Mouse (Mus musculus): ENCODE measurements around the gene Wfikkn2.

Gene Wfikkn2

DNA sequence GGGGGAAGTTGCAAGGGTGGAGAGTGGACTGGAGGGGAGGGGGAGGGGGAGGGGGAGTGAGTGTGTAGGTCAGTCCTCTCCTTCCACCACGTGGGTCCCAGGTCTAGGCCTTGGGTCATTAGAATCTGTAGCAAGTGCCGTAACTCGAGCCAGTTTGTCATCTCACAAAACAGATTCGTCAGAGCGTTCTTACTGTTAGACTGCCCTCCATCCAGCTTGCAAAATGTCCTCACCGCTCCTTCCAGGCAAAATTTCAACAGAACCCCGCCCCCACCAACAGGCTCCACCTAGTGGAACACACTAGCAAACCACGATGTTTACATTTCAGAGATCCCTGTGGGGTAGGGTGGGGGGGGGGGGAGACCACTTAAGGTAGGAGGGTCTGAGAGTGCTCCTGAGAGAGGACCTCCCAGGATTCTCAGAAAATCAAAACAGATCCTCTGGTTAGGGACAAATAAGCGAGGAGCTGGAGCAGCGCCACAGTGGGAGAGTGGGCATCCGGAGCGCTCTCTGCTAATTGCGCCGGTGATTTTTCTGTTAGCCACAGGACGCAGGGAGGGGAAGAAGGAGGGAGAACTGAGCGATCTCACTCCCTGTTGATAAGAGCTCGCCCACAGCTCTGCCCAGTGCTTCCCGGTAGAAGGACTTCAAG lies 19.5 kb upstream of the Wfikkn2 start:
- peak; percentile 77 for DNase-seq (ENCODE audit: low read depth, low spot score)

DNA sequence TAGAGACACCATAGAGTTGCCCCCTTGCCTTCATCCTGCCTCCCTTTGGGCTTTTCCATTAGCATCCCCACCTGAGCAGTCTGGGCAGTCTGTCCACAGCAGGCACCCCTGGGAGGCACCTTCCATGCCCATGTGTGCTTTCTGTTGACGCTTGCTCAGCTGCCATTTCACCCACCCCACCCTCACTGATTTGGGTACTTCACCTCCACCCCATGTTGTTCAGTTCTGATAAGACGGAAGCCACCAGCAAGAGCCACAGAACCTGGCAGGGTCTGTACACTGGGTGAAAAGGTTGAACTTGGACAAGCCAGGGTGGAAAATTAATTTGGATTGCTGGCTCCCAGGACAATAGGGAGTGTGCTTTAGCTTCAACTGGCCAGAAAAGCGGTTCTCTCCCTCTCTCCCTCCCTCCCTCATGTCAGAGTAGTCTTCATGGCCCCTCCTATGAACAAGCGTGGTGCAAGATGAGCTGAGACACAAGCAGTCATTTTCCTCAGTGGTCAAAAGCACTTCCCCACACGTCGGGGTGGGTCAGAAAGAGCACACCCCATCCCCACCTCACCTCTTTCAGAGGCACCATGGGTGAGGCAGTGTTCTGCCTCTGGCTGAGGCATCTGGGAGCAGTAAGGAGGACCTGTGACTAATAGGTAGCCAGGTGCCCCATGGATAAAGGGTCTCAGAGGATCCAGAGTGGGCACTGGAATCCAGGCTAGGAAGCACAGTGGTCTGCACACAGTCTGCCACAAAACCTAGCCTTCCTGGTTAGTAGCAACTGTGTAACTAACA lies 16.0 kb upstream of the Wfikkn2 start:
- DNase-seq (ENCODE audit: low read depth, low spot score) = no peak

DNA sequence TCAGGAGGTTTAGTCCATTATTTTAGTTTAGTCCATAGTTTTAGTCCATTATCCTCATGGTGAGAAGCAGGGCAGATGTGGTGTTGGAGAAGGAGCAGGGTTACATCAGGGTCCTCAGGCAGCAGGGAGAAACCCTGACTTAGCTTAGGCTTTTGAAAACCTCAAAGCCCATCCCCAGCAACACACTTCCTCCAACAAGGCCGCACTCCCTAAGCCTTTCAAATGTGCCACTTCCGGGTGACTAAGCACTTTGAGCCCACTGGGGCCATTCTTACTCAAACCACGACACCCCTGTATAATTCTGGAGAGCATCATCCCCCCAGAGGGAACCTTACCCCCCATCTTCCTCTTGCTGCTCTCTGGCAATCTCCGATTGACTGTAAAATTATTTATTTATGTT lies 14.0 kb upstream of the Wfikkn2 start:
- no peak for DNase-seq (ENCODE audit: low read depth, low spot score)

DNA sequence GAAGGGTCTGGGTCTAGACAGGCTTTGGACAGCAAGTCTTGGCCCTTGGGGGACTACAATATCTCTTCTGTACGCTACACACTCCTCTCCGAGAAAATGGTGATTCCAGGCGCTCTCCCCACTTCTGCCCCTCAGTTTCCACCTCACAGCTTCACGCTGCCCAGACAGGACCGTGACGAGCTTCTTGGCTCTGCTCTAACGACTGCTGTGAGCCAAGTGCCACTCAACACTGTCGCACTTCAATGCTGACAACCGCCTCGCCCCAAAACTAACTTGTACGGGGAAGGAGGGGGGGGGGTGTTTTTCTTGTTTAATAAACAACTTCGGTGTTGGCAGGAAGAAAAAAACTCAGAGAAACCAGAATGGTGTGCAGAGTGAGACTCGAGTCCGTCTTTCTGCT lies 12.2 kb upstream of the Wfikkn2 start:
- no peak for DNase-seq (ENCODE audit: low read depth, low spot score)

DNA sequence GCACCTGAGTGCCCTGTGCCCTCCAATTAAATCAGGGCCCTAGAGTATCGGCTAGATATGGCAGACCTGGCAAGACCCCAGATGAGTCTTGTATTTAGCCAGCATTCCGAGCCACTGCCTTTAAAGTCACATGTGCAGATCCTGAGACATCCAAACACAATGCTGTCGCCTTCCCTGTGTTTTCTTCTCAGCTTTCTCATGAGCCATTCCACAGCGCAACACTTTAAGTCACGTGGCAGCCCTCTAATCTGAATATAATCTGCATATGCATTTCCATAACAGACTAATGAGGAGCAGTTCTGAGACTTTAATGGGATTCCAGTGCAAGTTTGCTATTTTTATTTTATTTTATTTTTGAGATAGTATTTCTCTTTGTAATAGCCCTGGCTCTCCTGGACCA lies 9.9 kb upstream of the Wfikkn2 start:
- DNase-seq (ENCODE audit: low read depth, low spot score) = no peak

DNA sequence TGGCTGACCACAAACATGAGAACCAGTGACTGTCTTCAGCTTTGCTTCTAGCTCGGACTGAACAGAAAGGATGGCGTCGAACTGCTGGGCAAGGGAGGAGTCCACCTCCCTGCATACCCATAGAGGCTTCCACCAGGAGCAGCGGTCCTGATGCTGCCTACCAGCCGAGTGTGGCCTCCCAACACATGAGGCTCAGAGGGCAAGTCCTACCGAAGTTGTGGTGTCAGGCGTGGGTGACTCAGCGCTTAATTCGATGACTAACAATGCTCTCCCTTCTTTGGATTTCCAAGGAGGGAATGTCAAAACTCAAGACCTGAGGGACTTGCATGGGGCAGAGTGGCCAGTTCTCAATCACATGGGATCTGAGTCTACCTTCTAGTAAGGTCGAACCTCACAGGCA lies 7.9 kb upstream of the Wfikkn2 start:
- DNase-seq (ENCODE audit: low read depth, low spot score) = no peak

DNA sequence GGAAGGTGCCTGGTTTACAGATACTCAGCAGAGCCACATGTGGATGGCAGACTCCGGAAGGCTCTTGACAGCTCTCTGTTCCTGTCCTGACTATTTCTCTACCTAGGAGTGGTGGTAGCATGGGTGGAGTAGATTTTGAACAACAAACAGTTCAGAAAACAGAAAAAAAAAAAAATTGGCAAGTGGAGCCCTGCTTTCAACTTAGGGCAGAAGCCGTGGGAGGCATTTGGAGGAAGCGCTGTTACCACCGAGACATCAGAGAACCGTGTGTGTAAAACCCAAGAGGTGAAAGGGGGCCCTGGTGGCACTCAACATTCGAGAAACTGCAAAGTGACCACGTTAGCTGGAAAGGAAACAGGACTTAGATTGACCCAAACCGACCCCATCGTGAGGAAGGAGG lies 7.4 kb upstream of the Wfikkn2 start:
- no peak for DNase-seq (ENCODE audit: low read depth, low spot score)

DNA sequence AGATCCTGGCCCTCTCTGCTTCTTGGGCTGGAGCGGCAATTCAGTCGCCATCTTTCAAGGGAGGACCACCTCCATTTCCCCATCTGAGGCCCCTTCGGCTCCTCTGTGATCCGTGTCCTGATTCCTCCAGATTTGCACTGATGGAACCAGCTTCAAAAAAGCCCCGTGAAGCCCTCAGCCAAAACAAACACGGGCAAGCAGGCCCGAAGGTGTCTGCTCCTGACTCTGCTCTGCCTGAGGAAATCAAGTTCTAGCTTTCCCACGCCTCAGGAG lies 920 bp upstream of the Wfikkn2 start:
- no peak for DNase-seq (ENCODE audit: low read depth, low spot score)

DNA sequence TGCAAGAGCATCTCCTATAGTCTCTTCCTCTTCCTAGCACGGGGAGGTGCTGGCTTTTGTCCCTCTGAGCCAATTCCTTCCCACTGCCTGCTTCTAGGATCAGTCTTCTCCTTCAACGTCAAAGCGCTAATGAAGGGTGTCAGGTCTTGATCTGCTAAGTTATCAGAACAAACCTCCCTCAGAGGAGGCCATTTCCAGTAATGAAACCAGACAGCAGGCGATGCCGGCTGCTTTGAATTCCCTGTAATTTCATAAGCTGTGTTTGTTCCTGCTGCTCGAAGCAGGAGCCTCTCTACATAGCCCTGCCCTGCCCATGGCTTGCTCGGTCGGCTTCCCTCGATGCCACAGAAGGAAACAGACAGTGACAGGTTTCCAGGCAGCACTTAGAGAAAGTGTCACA lies 1.4 kb downstream of the Wfikkn2 start:
- DNase-seq (ENCODE audit: low read depth, low spot score) = no peak

DNA sequence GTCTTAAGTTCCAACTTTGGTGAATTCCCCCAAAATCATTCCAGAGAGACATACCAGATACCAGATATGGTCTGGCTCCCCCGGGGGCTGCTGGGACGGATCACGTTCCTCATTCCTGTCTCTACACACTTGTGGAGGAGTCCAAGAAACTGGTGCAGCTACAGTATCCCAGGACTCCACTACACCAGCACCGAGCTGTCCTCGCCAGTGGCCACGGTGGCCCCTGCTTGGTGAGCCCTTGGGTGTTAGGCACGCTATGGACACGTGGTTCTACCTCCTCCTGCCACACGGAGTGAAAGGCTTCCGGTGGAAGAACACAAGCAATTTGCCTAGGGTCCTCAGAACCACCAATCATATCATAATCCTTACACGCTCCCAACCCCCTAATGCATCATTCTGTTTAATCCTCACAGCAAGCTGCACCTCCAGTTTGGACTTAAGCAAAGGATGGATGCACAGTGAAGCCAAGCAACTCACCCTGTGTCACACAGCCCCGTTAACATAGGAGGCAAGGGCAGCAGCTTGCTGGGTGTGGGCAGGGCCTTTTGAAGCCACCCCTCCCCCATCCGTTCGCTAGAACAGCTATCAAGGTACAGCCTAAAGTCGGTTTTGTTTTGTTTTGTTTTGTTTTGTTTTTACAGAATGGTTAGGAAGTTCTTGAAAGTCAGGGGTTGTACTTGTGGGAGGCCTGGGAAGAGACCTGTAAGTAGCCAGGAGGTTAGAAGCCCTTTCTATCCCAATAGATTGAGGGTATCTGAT lies 2.2 kb downstream of the Wfikkn2 start:
- DNase-seq (ENCODE audit: low read depth, low spot score) = peak; percentile 58

DNA sequence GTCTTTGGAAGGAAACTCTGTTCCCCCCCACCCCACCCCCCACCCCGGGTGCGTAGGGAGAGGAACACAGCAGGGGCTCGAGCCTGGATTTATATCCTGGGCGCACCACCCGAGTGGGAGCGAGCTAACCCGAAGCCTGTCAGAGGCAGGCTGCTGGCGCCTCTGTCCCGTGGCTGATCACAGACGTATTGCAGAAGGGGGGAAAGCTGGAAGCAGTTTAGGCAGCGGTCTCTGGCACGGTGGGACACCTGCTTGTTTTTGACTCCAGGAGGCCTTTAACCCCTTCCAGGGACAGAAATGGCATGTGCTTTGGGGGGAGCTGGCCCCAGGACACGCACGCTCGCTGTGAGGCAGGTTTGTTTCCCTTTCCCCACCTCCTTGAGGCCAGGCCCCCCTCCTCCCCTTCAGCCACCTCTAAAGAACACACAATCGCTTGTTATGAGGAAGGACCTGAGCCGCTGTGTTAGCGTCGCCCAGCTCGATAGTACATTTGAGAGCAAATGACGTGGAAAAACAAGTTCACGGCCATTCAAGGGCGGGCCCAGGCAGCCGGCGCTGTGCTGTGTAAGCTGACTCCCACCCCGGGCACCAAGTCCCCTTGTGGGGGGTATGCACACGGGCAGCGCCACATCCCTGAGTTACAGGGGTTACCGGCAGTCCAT lies 2.9 kb downstream of the Wfikkn2 start:
- DNase-seq (ENCODE audit: low read depth, low spot score) = no peak

DNA sequence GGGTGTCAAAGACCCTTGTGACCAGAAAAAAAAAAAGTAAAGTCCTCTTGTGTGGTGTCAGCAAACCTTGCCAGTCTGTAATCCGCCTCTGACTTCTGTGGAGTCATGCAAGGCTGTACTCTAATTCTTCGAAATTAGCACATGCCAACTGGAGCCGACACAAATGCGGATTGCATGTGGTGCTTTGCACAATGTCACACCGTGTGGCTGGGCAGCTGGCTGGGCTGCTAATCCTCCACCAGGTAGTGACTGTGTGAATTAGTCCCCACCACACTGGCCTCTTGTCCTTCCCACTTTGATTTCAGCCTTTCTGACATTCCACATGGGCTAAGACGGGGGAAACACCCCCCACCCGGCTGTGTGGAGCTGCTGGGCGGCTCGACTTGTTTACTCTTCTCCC lies 6.1 kb downstream of the Wfikkn2 start:
- no peak for DNase-seq (ENCODE audit: low read depth, low spot score)

DNA sequence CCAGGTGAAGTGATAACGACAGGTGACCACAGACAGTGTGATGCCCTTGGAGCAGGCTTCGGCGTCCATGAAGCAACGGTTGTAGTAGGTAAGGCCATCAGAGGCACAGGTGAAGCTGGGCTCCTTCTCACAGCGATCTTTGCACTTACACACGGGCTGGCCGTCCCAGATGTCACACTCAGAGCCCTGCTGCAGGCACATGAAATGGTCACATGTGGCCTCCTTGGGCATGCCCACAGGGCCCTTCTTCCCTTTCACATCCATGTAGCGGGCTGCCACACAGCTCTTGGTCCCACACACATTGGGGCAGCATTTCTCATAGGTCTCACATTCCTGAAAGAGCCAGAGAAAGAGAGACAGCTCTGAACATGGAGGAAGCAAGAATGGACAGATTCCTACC lies 7.0 kb downstream of the Wfikkn2 start:
- DNase-seq (ENCODE audit: low read depth, low spot score) = no peak

DNA sequence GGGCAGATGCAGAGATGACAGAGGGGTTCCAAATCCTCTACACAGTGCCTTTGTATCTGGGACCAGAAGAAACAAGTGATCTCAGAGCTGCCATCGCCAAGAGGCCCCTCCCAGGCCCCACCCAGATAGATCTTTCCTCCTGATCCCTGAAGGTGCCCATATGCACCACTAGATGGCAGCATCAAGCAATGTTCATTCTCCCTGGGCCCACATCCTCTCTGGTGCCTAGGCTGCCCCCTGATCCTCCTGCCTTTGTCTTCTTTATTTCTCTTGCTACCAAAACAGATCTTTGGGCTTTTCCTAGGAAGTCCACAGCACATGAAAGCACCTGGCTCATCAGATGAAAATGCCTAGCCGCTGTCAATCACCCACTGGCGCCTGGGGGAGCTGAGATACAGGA lies 9.7 kb downstream of the Wfikkn2 start:
- DNase-seq (ENCODE audit: low read depth, low spot score) = peak; percentile 91

DNA sequence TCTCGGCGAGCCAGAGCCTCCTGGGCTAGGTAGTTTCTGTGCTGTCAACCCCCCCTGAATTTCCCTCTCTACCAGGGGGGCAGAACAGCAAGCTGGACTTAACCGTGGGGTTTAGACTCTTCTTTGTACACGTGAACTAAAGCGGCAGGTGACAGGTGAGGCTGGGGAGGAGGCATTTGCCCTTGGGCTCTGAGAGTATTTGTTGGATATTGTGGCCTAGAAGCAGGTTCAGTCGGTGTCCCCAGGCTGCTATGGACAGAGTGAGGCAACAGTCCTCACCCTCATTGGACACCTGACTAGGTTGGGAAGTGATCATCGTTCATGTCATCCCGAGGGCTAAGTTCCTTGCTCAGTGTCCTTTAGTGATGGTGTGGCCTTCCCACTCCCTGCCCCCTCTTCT lies 10.9 kb downstream of the Wfikkn2 start:
- no peak for DNase-seq (ENCODE audit: low read depth, low spot score)

DNA sequence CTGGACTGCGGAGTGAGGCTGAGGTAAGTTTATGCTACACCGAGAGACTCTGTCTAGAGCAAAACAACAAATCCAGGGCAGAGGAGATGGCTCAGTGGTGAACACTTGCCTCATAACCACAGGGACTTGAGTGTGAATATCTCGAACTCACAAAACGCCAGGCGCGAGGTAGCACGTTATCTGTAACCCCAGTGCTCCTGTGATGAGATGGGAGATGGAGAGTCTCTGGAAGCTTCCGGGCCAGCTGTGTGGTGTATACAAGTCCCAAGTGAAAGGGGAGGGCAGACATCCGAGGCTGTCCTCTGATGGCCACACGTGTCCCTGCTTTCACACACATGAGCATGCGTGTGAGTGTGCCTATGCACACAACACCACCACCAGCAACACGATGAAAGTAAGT lies 11.4 kb downstream of the Wfikkn2 start:
- DNase-seq (ENCODE audit: low read depth, low spot score) = no peak

DNA sequence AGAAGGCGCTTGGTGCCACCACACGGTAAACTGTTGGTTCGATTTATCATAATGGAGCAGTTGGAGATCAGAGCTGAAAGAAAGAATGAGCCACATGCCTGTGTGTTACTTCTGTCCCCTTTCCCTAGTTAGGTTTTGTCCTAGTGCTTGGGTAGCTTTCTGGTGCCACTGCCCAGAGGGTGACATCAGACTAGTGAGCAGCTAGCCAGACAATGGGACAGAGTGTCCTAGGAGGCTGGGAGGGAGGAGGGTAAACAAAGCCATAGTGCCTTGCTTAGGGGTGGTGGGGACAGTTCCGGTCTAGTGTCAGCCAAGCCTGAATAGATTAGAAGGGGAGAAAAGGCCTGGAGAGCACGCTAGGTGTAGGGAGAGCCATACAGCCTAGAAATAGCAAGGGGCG lies 12.4 kb downstream of the Wfikkn2 start:
- no peak for DNase-seq (ENCODE audit: low read depth, low spot score)

DNA sequence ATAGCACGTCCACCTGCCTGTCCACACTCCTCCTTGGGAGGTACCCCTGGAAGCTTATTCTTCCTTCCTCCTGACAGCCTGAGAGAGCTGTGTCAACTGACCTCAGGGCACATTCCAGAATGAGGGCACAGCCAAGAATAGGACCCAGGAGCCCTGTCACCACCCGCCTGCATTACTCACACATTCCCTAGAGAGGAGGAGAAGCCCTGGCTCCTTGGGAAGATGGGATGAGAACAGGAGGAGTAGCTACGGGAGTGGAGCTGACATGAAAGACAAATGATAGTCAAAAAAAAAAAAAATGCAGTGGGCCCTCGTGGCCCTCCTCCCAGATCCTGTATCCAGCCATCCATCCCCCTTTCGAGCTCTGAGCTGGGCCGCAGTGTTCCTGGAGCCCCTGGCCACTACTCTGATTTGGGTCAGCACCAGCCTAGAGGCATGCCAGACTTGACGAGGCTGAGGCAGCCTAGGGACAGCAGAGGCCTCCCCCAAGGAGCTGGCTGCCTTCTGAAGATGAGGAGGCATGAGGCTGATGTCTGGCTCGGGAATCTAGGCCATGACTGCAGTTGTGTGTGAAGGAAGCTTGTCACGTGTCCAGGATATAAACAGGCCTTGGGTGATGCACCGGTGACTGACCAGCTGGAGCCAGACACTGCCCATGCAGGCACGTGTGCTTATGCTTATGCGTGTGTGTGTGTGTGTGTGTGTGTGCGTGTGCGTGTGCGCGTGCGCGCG lies 13.8 kb downstream of the Wfikkn2 start:
- peak; percentile 39 for DNase-seq (ENCODE audit: low read depth, low spot score)

DNA sequence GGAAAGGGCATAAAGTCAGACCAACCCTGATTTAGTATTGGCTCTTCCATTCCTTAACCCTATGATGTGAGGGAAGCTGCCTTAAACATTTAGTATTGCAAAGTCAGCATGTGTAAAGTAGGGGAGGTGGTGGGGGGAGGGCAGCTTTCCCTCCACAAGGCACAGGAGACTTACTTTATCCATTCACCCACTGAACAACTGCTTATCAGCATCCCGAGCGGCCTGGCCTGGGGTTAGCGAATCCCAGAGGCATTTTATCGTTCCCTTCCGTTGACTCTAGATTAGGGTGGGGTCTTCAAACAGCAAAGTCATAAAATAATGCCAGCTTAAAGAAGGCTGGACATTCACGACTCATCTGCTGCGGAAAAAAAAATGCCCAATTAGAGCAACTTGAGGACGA lies 15.6 kb downstream of the Wfikkn2 start:
- no peak for DNase-seq (ENCODE audit: low read depth, low spot score)

DNA sequence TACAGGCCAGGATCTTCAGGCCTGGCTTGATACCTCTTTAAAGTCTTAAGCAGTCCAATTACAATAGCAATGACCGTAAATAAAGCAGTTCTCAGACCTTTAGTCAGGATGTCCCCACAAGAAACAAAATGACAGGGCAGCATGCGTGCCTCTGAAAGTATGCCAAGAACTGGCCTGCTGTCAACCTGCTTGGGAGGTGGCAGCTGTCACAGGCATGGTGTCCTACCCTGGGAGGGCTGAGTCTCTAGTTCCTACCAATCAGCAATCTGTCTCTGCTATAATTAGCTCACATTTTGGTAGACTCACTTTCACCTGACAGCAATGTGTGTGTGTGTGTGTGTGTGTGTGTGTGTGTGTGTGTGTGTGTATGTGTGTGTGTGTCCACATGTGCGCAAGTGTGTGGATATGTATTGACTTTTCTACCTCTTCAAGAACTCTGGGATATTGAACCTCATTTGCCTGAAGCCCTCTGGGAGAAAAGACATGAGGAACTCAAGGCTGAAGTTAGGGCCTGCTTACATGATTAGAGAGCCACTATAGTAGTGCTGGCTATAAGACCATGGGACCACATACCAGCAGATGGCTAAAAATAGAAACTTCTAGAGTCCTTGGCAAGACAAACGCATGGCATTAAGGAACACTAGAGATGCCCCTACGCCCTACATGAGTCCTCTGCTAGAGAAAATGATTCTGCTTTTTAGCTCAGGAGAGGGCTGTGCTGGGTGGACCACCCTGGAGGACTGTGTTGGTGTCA lies 16.4 kb downstream of the Wfikkn2 start:
- DNase-seq (ENCODE audit: low read depth, low spot score) = no peak

DNA sequence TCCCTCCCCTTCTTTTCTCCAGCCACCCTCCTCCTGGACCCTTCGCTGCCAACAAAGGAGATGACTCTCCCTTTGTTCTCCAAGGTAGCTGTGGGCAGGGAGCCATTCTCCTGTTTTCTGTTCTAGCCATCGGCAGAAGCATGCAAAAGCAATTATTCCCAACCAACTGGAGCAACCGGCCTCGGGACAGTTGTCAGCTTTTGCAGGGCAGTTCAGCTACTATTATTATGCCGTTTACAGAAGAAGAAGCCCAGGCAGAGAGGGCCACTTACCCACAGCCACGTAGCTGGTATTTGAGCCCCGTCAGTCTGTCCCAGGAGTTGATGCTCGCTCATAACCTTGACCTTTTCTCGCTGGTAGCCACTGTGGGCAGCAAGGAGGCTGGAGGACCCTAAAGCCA lies 17.4 kb downstream of the Wfikkn2 start:
- no peak for DNase-seq (ENCODE audit: low read depth, low spot score)
